Mouse (Mus musculus) heart, postnatal 0 days (tissue): Measurements from ENCODE around the gene Fpr3.

Source experiments
- CTCF ChIP-seq: IDR thresholded peaks from 2 replicates; pipeline ENCODE4 v1.5.1; 2016; ENCODE audit warnings: antibody characterized with exemption, control low read depth, low read depth
- EP300 ChIP-seq: IDR thresholded peaks from 2 replicates; pipeline ENCODE4 v1.6.1; 2016; ENCODE audit warnings: antibody characterized with exemption, low read depth

GRCm38 (mm10) chr17:17889732-17890425 lies 2.2 kb downstream of the Fpr3 start:
- TF ChIP-seq CTCF (no peak), EP300 (no peak)
